9 mouse cellular contexts compared by ENCODE assay signal in the genomic region with DNA sequence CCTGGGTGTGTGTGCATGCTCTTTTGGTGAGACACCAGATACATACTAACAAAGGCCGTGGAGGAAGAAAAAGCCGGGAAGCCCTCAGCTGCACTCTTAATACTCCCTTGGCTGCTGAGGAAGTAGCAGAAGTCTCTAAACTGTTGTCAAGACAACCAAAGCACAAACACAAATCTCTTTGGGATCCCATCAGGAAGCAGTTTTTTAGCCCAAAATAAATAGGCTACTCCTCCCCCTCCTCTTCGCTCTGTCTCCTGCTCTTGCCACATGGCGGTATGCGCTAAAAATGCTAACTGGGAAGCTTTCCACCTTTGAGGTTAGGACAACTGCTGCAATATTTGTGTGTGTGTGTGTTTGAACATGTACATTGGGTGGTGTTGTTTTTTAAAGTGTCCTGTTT. TPM values are rescaled to one million over a fixed set of nuclear protein-coding genes. Genes with fewer than 3 reads are reported as not detected.
DNase-seq lines count a peak whose midpoint lies in the region; ATAC-seq lines count a peak whose summit lies in the region.
"Had no signal": no experiment of that assay in that cellular context is flagged by ENCODE, and none has a peak within 500 bp of the region (broad histone marks: within the 10 kb centered on the region; RNA-seq: fewer than 3 reads in every experiment).

No protein-coding gene starts in this region.

- 0 out of 2 replicates have a peak, but pooled peaks have one; percentile 11 for ATAC-seq in embryonic facial prominence, embryonic 15.5 days (ENCODE audit: insufficient number of reproducible peaks, low FRiP score, low TSS enrichment, low read depth)
- peak; percentile 10; the same call in 1 of the 2 replicates for ATAC-seq in hindbrain, embryonic 14.5 days (ENCODE audit: low FRiP score)
- no peak for ATAC-seq in midbrain, embryonic 12.5 days (ENCODE audit: low FRiP score, low read depth)
- ATAC-seq: Patski had no signal

- WGBS in embryonic facial prominence, embryonic 15.5 days = 39% methylated on average over 5 of the region's 5 CpGs
- WGBS in hindbrain, embryonic 14.5 days = 44% methylated on average over 5 of the region's 5 CpGs
- 42% methylated on average over 5 of the region's 5 CpGs for WGBS in midbrain, embryonic 12.5 days

- H3K36me3 ChIP-seq in embryonic facial prominence, embryonic 15.5 days = no peaks in the 10 kb centered on the region; the same call in 1 of the 2 replicates
- no peaks in the 10 kb centered on the region for H3K36me3 ChIP-seq in hindbrain, embryonic 14.5 days (replicated peaks; ENCODE audit: control insufficient read depth, insufficient read depth)
- peaks cover 3% of the 10 kb centered on the region; the same call in 1 of the 2 replicates for H3K36me3 ChIP-seq in midbrain, embryonic 12.5 days

- H3K9me3 ChIP-seq in embryonic facial prominence, embryonic 15.5 days (replicated peaks) = no peaks in the 10 kb centered on the region
- no peaks in the 10 kb centered on the region for H3K9me3 ChIP-seq in hindbrain, embryonic 14.5 days (ENCODE audit: control insufficient read depth, low read length)
- H3K9me3 ChIP-seq in midbrain, embryonic 12.5 days = no peaks in the 10 kb centered on the region

- no peak overlapping the region for H3K9ac ChIP-seq in embryonic facial prominence, embryonic 15.5 days
- no peak overlapping the region for H3K9ac ChIP-seq in hindbrain, embryonic 14.5 days
- no peak overlapping the region for H3K9ac ChIP-seq in midbrain, embryonic 12.5 days (replicated peaks)

- peaks cover 31% of the 10 kb centered on the region for H3K4me1 ChIP-seq in embryonic facial prominence, embryonic 15.5 days
- H3K4me1 ChIP-seq in hindbrain, embryonic 14.5 days (replicated peaks; ENCODE audit: control insufficient read depth, insufficient read depth, low read length) = peaks cover 43% of the 10 kb centered on the region
- H3K4me1 ChIP-seq in midbrain, embryonic 12.5 days = peaks cover 30% of the 10 kb centered on the region

- H3K27me3 ChIP-seq in embryonic facial prominence, embryonic 15.5 days = no peaks in the 10 kb centered on the region
- H3K27me3 ChIP-seq in hindbrain, embryonic 14.5 days (ENCODE audit: control insufficient read depth, insufficient read depth, low read length) = no peaks in the 10 kb centered on the region
- H3K27me3 ChIP-seq in midbrain, embryonic 12.5 days = peaks cover 10% of the 10 kb centered on the region
- H3K27me3 ChIP-seq: Patski had no signal

- H3K27ac ChIP-seq in embryonic facial prominence, embryonic 15.5 days (replicated peaks) = no peak overlapping the region
- H3K27ac ChIP-seq in hindbrain, embryonic 14.5 days = no peak overlapping the region; the same call in 1 of the 2 replicates
- 0 out of 2 replicates have a peak overlapping the region, but pooled peaks have one; percentile 11 for H3K27ac ChIP-seq in midbrain, embryonic 12.5 days (replicated peaks)

- no peak overlapping the region for H3K4me2 ChIP-seq in embryonic facial prominence, embryonic 15.5 days (replicated peaks)
- H3K4me2 ChIP-seq in hindbrain, embryonic 14.5 days (replicated peaks) = peak overlapping the region; percentile 13; the same call in 1 of the 2 replicates
- no peak overlapping the region for H3K4me2 ChIP-seq in midbrain, embryonic 12.5 days (replicated peaks)

- peak; percentile 45 for DNase-seq in kidney, adult 9 months
- DNase-seq in kidney, adult 18-20 months = no peak
- peak; percentile 28 for DNase-seq in hindbrain, embryonic 14.5 days (ENCODE audit: low spot score)
- no peak for DNase-seq in thymus, postnatal 36 days
- DNase-seq in spleen, postnatal 4 days (ENCODE audit: low spot score in 2 of 2) = no peak
- DNase-seq in spleen, adult 18-20 months = no peak

- H3K4me3 ChIP-seq in embryonic facial prominence, embryonic 15.5 days (replicated peaks) = no peak overlapping the region
- no peak overlapping the region for H3K4me3 ChIP-seq in hindbrain, embryonic 14.5 days (replicated peaks; ENCODE audit: low read length)
- no peak overlapping the region for H3K4me3 ChIP-seq in midbrain, embryonic 12.5 days

RNA-seq across cellular contexts. Expression of a gene that starts 4.1 kb away (rescaled TPM):
- polyA plus RNA-seq in embryonic facial prominence, embryonic 15.5 days (2015; fragmentation: Nextera tagmentation; extraction: Ambion mirVana) = 49.8 and 50.9 TPM in 2 replicates
- 81.7 and 86.8 TPM in 2 replicates for polyA plus RNA-seq in hindbrain, embryonic 14.5 days (2014; fragmentation: Nextera tagmentation; extraction: Ambion mirVana)
- polyA plus RNA-seq in midbrain, embryonic 12.5 days (2016; fragmentation: Nextera tagmentation; extraction: Ambion mirVana) = 64.8 and 72.0 TPM in 2 replicates

RNA-seq across cellular contexts. Expression of a gene that starts 13.9 kb away (rescaled TPM):
- polyA plus RNA-seq in embryonic facial prominence, embryonic 15.5 days (2015; fragmentation: Nextera tagmentation; extraction: Ambion mirVana) = 37.2 and 38.0 TPM in 2 replicates
- 42.6 and 49.1 TPM in 2 replicates for polyA plus RNA-seq in hindbrain, embryonic 14.5 days (2014; fragmentation: Nextera tagmentation; extraction: Ambion mirVana)
- 54.9 and 63.7 TPM in 2 replicates for polyA plus RNA-seq in midbrain, embryonic 12.5 days (2016; fragmentation: Nextera tagmentation; extraction: Ambion mirVana)

Comparison
In these comparisons a context has a peak if more than half of its experiments do, and no peak if none do; other contexts are left out.
1. DNase-seq: peak in kidney, adult 9 months (single experiment) and hindbrain, embryonic 14.5 days (single experiment); none in kidney, adult 18-20 months (single experiment), thymus, postnatal 36 days (0 of 2), spleen, postnatal 4 days (0 of 2) and spleen, adult 18-20 months (0 of 2).